Mouse (Mus musculus) limb, embryonic 12.5 days (tissue): ENCODE results near the gene Arid3b. TPM values are rescaled to one million over a fixed set of nuclear protein-coding genes. Genes with fewer than 3 reads are reported as not detected.
"Not testable (repeated sequence)": the region's sequence is repeated elsewhere in the genome, so short reads cannot be mapped to it uniquely, and the experiment has no call there.

Experiments used
- ATAC-seq: fragments of 200-750 bp; cut with Nextera tagmentation; 2 replicates; pipeline ENCODE4 v1.8.0; 2017; ENCODE audit warnings: low read depth, moderate TSS enrichment; ENCODE audit not compliant: insufficient number of reproducible peaks, insufficient read depth, low FRiP score, low TSS enrichment
- H3K27ac ChIP-seq: fragments of 300-500 bp; sonication (generic); 2 replicates; pipeline ENCODE4 v1.5.1; 2016; ENCODE audit warnings: mild to moderate bottlenecking, moderate library complexity
- H3K27me3 ChIP-seq: fragments of 300-500 bp; sonication (generic); 2 replicates; pipeline ENCODE4 v1.6.1; 2016; ENCODE audit warnings: mild to moderate bottlenecking, moderate library complexity
- H3K36me3 ChIP-seq: fragments of 300-500 bp; sonication (generic); 2 replicates; pipeline ENCODE4 v1.6.1; 2016; ENCODE audit warnings: mild to moderate bottlenecking, moderate library complexity
- H3K4me1 ChIP-seq: fragments of 300-500 bp; sonication (generic); replicated peaks from 2 replicates; pipeline ENCODE4 v1.6.1; 2016
- H3K4me2 ChIP-seq: fragments of 300-500 bp; sonication (generic); 2 replicates; pipeline ENCODE4 v1.6.1; 2016; ENCODE audit warnings: mild to moderate bottlenecking, moderate library complexity
- H3K4me3 ChIP-seq: fragments of 300-500 bp; sonication (generic); replicated peaks from 2 replicates; pipeline ENCODE4 v1.5.1; 2016; ENCODE audit warnings: mild to moderate bottlenecking
- H3K9ac ChIP-seq: fragments of 300-500 bp; sonication (generic); replicated peaks from 2 replicates; pipeline ENCODE4 v1.6.1; 2016; ENCODE audit warnings: mild to moderate bottlenecking, moderate library complexity
- H3K9me3 ChIP-seq: fragments of 300-500 bp; sonication (generic); 2 replicates; pipeline ENCODE4 v1.6.1; 2016; ENCODE audit warnings: mild to moderate bottlenecking, moderate library complexity
- WGBS: fragments of 180-500 bp; shearing (Covaris S2); methylation state at CpG from one replicate; pipeline ENCODE4 v1.1.7; 2016; 5-methylcytosine and 5-hydroxymethylcytosine counted together
- polyA plus RNA-seq: library from polyadenylated mRNA; unstranded; fragments of >200 nt; fragmentation: Nextera tagmentation; extraction: Ambion mirVana; gene quantifications from 2 replicates; pipeline ENCODE4 v1.2.1, GENCODE M21; 2016

Gene Arid3b
- 19.0 and 22.4 TPM in 2 replicates for polyA plus RNA-seq

DNA sequence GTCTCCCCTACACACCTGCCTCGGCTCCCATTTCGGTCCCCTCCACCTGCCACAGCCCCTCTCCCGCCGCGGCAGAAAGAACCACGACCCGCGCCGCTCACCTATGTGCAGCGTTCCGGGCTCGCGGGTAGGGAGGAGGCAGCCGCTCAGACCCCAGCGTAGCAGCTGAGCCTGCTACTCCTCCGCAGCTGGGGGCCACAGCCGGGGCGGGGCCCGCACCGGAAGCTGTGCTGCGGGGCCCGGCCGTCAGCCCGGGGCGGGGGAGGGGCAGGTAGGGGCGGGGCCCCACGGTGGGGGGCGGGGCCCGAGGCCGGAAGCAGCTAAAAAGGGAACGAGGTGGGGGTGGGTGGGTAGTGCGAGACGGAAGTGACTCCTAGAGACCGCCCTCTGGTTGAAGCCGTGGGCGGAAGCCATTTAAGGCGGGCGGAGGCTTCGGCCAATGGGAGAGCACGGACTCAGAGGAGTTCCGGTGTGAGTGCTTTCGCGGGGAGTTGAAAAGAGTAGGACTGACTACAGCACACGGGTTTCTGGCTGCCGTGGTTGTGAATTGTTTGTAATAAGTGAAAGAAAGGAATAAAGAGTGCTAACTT lies at the start of gene Arid3b:
Gene Arid3b (minus strand): TSS at position 213 of the 590 bp plus-strand sequence.
- Histone ChIP-seq H3K27me3 (peaks cover 3% of the 10 kb centered on the region; the same call in 1 of the 2 replicates), H3K4me1 (peaks cover 33% of the 10 kb centered on the region), H3K36me3 (peaks cover 8% of the 10 kb centered on the region; the same call in 1 of the 2 replicates), H3K9me3 (no peaks in the 10 kb centered on the region), H3K4me2 (peak within 1 kb of the TSS; percentile 81), H3K4me3 (peak within 1 kb of the TSS; percentile 78), H3K9ac (peak within 1 kb of the TSS; percentile 63), H3K27ac (peak within 1 kb of the TSS; percentile 72)
- WGBS, result under 1% methylated on average over 43 of the region's 45 CpGs
- ATAC-seq, result peak; percentile 98

DNA sequence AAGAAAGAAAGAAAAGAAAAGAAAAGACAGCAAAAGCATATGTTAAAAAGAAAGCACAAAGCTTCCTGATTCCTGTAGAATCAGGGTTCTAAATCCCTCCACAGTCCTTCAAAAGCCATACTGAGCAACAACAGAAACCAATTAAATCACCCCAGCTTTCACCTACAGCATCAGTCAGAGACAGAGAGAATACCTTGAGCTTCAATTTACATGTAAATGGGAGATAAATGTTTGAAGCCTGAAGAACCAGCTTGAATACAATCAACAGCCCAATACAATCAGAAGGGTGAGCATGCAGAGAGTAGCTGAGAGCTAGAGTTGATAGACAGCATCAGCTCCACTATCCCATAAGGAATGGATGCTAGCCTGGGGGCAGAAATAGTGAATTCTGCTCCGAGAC lies 46.8 kb upstream of the Arid3b start:
- Histone ChIP-seq H3K27me3 (0 out of 2 replicates have a peak, but pooled peaks cover 2% of the 10 kb centered on the region), H3K4me2 (no peak overlapping the region), H3K9ac (no peak overlapping the region), H3K27ac (no peak overlapping the region), H3K9me3 (no peaks in the 10 kb centered on the region), H3K36me3 (no peaks in the 10 kb centered on the region), H3K4me1 (no peaks in the 10 kb centered on the region), H3K4me3 (no peak overlapping the region)
- ATAC-seq, result no peak
- WGBS, result 71% methylated on average over 1 of the region's 1 CpGs

DNA sequence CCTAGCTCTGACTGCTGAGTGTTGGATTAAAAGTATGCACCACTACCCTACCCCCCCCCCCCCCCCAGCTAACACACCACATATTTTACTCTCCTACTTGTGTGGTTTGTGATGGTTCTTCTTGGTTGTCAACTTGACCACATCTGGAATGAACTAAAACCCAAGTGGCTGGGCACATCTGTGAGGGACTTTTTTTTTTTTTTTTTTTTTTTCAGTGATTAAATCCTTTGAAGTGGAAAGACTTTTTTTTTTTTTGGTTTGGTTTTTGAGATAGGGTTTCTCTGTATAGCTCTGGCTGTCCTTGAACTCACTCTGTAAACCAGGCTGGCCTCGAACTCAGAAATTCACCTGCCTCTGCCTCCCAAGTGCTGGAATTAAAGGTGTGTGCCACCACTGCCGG lies 45.2 kb upstream of the Arid3b start:
- 83% methylated on average over 2 of the region's 2 CpGs for WGBS
- not testable (repeated sequence) for H3K4me1 ChIP-seq, H3K9ac ChIP-seq, H3K4me3 ChIP-seq, ATAC-seq, H3K9me3 ChIP-seq, H3K27ac ChIP-seq, H3K4me2 ChIP-seq, H3K36me3 ChIP-seq, H3K27me3 ChIP-seq

DNA sequence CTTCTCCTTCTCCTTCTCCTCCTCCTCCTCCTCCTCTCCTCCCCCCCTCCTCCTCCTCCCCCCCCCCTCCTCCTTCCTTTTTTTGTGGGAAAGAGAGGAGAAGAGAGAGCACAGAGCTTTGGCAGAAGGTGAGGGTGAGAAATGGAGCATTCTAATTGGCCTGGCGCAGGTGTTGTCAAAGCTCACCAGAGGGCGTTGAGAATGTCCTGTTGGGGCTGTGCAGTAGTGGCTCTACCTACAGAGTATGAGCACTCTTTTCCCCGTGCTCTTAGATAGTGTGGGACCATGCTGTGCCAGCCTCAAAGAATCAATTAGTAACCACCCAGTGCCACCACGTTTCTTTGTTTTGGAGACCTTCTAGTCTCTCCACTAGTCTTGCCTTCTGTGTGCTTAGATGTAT lies 43.7 kb upstream of the Arid3b start:
- no peak for ATAC-seq
- WGBS, result 33% methylated on average over 4 of the region's 4 CpGs
- Histone ChIP-seq H3K27ac (no peak overlapping the region), H3K27me3 (0 out of 2 replicates have a peak, but pooled peaks cover 2% of the 10 kb centered on the region), H3K9me3 (no peaks in the 10 kb centered on the region), H3K4me1 (no peaks in the 10 kb centered on the region), H3K9ac (no peak overlapping the region), H3K4me3 (no peak overlapping the region), H3K4me2 (no peak overlapping the region), H3K36me3 (no peaks in the 10 kb centered on the region)

DNA sequence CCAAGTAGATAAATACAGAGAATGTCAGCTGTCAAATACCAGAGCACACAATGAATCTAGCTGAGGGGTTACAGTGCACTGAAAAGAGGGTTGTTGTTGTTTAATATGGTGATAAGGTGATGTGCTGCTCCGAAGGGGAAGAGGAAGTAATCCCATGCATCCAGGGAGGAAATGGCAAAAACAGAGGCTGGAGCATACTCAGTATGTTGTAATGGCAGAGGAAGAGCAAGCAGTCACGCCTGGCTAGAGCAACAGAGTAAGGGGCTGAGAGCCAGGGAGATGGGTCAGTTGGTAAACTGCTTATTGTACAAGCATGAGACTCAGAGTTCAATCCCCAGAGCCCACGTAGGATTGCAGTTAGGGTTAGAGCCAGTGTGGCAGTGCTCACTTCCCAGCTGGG lies 42.6 kb upstream of the Arid3b start:
- ATAC-seq, result no peak
- WGBS, result 66% methylated on average over 3 of the region's 3 CpGs
- Histone ChIP-seq H3K27ac (no peak overlapping the region), H3K9ac (no peak overlapping the region), H3K9me3 (no peaks in the 10 kb centered on the region), H3K4me3 (no peak overlapping the region), H3K4me1 (no peaks in the 10 kb centered on the region), H3K36me3 (no peaks in the 10 kb centered on the region), H3K4me2 (no peak overlapping the region), H3K27me3 (0 out of 2 replicates have a peak, but pooled peaks cover 2% of the 10 kb centered on the region)

DNA sequence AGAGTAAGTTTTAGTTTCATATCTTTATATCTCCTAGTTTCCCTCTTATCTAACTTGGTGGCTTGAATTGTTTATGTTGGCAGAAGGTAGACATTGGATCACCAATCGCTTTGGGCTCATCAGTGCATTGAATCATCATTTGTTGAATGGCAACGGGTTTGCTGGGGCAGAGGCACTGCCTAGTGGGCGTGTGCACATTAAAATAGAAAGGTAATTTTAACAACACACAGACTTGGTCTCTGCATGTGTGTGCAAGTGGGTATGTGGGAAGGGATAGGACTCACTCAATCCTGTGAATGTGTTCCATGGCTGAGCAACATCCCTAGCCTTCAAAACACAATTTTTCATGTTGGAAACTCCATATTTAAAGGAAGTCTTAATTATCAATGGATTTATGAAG lies 38.4 kb upstream of the Arid3b start:
- 0 out of 2 replicates have a peak, but pooled peaks cover 2% of the 10 kb centered on the region for H3K27me3 ChIP-seq
- no peak overlapping the region for H3K27ac ChIP-seq
- H3K4me3 ChIP-seq, result no peak overlapping the region
- H3K9me3 ChIP-seq, result no peaks in the 10 kb centered on the region
- H3K9ac ChIP-seq, result no peak overlapping the region
- no peak overlapping the region for H3K4me2 ChIP-seq
- no peaks in the 10 kb centered on the region for H3K36me3 ChIP-seq
- WGBS, result 69% methylated on average over 3 of the region's 3 CpGs
- no peak for ATAC-seq
- H3K4me1 ChIP-seq, result peaks cover 3% of the 10 kb centered on the region; the same call in 1 of the 2 replicates

DNA sequence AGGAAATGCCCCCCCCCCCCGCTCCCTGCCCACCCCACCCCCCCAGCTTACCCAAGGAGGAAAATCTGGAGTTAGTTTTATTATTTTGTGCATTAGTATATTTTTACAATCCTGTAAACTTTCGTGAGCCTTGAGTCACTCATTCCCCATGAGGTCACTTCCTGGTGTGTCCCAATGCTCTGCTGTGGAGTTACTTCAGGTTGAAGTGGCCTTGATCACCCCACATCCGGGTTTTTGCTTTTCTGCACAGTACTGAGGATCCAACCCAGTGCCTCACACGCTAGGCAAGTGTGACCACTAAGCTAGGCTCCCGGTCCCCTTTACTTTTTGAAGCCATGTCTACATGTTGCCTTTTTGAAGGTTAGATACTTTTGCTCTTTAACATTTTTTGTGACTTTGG lies 37.5 kb upstream of the Arid3b start:
- Histone ChIP-seq H3K4me1 (peaks cover 3% of the 10 kb centered on the region; the same call in 1 of the 2 replicates), H3K4me2 (no peak overlapping the region), H3K4me3 (no peak overlapping the region), H3K9ac (no peak overlapping the region), H3K36me3 (no peaks in the 10 kb centered on the region), H3K27me3 (no peaks in the 10 kb centered on the region), H3K9me3 (no peaks in the 10 kb centered on the region), H3K27ac (no peak overlapping the region)
- no peak for ATAC-seq
- WGBS, result 63% methylated on average over 5 of the region's 5 CpGs

DNA sequence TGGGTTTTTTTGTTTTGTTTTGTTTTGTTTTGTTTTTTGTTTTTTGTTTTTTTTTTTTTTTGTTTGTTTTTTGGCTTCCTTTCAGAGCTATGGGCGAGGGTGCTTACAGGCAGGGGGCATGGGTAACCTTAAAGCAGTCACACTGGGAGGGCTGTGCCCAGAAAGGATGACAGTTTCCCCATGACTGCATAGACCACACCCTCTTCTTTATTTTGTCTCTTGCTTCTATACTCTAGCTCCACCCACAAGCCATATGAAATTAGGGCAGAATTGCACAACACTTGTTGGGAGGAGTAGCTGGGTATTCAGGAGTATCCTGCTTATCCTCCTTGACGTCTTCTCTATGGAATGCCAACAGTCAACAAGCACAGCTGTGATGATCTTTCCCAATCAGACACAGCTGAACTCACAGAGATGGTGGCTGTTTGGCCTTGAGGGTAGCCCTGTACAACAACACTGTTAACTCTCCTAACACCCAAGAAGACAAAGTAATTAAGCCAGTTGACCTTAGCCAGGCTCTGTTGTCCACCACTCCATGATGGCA lies 33.8 kb upstream of the Arid3b start:
- Histone ChIP-seq H3K27ac (no peak overlapping the region), H3K4me3 (no peak overlapping the region), H3K9ac (no peak overlapping the region), H3K9me3 (no peaks in the 10 kb centered on the region), H3K4me2 (no peak overlapping the region), H3K27me3 (0 out of 2 replicates have a peak, but pooled peaks cover 8% of the 10 kb centered on the region), H3K4me1 (peaks cover 3% of the 10 kb centered on the region; the same call in 1 of the 2 replicates), H3K36me3 (no peaks in the 10 kb centered on the region)
- ATAC-seq, result no peak
- WGBS, result 52% methylated on average over 2 of the region's 2 CpGs

DNA sequence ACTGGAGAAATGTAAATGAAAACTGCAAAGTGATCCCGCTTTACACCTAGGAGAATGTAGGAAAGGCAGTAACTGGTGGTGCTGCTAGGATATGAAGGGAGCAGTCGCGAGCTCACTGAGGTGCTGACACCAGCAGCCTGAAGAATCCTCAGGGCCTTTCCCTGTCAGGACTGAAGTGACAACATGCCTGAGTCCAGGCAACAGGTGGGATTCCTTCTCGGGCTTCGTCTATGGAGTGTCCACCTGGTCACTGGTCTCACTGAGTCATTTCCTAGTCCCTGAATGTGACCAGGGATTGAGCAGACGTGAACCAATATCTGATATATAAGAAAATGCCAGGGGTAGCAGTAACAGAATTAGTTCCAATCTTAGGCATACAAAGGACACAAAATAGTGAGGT lies 32.2 kb upstream of the Arid3b start:
- Histone ChIP-seq H3K27me3 (0 out of 2 replicates have a peak, but pooled peaks cover 8% of the 10 kb centered on the region), H3K4me2 (no peak overlapping the region), H3K4me1 (no peaks in the 10 kb centered on the region), H3K9ac (no peak overlapping the region), H3K4me3 (no peak overlapping the region), H3K27ac (no peak overlapping the region), H3K36me3 (no peaks in the 10 kb centered on the region), H3K9me3 (no peaks in the 10 kb centered on the region)
- WGBS, result 76% methylated on average over 6 of the region's 6 CpGs
- no peak for ATAC-seq

DNA sequence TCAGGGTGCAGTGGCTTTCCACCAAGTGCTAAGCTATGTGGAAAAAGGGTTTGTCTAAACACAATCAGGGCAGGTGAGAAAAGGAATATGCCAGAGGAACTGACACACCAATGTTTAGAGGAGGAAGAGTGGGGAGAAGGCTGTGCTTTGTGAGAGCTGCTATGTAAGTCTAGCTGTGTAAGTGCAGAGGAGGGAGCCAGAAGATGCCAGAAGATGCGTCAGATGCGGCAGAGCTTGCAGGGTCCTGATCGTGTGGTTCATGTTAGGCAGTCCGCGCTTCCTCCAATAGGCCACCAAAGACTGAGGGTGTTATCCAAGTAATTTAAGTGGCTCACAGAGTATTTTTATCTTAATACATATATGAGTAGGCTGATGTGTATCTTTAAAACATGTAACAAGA lies 31.3 kb upstream of the Arid3b start:
- WGBS, result 82% methylated on average over 5 of the region's 5 CpGs
- no peak for ATAC-seq
- Histone ChIP-seq H3K4me1 (no peaks in the 10 kb centered on the region), H3K4me3 (no peak overlapping the region), H3K9me3 (no peaks in the 10 kb centered on the region), H3K4me2 (no peak overlapping the region), H3K9ac (no peak overlapping the region), H3K36me3 (no peaks in the 10 kb centered on the region), H3K27me3 (0 out of 2 replicates have a peak, but pooled peaks cover 8% of the 10 kb centered on the region), H3K27ac (no peak overlapping the region)

DNA sequence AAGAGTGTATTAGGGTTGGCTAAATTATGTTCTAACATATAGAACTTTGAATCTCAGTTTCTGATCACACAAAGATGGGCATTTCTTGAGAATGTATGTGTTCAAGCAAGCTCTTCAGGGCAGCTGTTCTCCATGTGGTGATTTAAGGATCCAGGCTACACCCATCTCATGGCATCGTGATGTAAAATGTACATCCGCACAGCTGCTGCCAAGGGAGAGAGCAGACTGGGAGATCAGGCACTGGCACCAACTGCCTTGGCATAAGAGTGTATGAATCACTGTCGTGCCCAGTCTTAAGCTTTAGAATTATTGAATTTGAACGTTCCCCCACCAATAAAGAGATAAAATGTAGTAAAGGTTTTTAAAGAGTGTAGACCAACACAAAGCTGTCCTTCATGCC lies 30.6 kb upstream of the Arid3b start:
- Histone ChIP-seq H3K4me2 (no peak overlapping the region), H3K9ac (no peak overlapping the region), H3K9me3 (no peaks in the 10 kb centered on the region), H3K4me3 (no peak overlapping the region), H3K27ac (no peak overlapping the region), H3K4me1 (no peaks in the 10 kb centered on the region), H3K36me3 (no peaks in the 10 kb centered on the region), H3K27me3 (0 out of 2 replicates have a peak, but pooled peaks cover 8% of the 10 kb centered on the region)
- ATAC-seq, result no peak
- WGBS, result 81% methylated on average over 4 of the region's 4 CpGs
